Mouse (Mus musculus) ovary, postnatal 36 days (tissue): ENCODE data around the gene Serf2.

Source experiments
- DNase-seq: peaks from one replicate; pipeline ENCODE4 v3.0.0; 2022; ENCODE audit warnings: low spot score, mixed read lengths

The Serf2 gene

DNA sequence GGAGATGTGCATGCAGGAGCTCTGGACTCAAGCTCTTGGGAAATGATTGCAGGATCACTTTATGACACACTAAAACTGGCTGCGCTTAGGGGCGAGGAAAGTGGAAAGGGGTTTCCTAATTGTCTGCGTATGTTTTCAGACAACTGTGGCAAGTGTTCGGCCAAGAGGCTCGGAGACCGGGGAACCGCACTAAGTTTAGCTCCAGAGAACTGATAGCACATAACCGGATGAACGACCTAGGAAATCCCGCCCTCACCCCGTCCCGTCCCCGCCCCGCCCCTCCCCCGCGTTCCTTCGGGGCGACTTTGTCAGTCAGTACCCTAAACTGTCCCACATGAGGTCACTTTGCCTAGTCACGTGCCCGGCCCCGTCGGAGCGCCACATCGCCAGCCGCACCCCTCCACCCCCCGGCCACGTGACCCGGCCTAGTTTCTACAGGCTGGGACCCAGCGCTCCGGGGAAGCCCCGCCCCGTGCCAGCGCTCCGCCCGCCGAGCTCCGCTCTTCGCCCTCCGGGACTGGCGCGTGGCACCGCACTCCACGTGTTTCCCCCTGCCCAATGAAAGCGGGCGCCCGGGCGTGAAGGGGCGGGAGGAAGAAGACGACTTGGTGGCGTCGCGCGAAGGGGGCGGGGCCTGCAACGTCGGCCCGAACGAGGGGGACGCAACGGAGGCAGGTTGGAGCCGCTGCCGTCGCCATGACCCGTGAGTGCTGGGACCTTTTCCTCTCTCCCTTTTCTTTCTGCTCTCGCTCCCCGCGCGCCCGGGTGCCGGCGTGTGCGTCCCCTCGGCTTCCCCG lies at the start of gene Serf2:
Gene Serf2, plus strand, starts transcription at position 457 of the 797 bp plus-strand sequence.
- DNase-seq: peak; percentile 100

DNA sequence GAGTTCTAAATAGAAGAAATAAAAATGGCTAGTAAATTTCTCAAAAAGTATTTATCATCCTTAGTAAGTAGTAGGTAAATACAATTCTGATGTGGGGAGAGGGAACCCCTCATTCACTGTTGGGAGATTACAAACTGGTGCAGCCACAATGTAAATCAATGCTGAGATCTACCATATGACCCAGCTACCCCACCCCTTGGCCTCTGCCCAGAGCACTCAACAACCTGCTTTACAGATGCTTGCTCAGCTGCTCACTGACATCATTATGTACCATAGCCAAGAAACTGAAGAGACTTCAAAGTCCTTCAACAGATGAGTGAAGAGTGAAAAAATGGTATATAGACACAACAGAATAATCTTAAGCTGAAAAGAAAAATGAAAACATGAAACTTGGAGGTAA lies 45.7 kb upstream of the Serf2 start:
- DNase-seq: no peak

DNA sequence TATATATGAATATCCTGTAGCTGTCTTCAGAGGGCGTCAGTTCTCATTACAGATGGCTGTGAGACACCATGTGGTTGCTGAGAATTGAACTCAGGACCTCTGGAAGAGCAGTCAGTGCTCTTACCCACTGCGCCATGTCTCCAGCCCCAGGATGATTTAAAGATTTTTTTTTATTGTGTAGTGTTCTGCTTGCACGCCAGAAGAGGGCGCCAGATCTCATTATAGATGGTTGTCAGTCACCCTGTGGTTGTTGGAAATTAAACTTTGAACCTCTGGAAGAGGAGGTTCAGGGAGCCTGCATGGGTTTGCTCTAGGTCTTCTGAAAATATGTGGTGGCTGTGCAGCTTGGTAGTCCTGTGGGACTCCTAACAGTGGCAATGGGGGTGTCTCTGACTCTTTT lies 40.8 kb upstream of the Serf2 start:
- DNase-seq: peak; percentile 13

DNA sequence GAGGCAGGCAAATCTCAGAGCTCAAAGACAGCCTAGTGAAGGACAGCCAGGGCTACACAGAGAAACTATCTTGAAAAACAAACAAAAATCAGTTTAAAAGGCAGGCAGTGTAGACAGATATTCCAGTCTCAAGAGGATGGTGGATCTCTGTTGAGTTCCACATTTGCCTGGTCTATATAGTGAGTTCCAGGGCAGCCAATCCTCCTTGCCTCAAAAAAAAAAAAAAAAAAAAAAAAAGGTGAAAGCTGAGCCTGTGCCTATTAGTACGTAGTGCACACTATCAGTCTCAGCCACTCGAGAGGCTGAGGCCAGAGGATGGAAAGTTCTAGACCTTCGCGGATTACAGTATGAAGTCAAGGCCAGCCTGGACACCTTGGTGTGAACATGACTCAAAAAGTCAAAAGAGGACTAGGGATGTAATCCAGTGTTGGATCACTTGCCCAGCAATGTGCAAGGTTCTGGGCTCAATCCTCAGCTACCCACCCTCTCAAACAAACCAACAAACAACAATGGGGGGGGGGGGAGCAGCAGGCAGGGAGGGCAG lies 36.1 kb upstream of the Serf2 start:
- DNase-seq: no peak

DNA sequence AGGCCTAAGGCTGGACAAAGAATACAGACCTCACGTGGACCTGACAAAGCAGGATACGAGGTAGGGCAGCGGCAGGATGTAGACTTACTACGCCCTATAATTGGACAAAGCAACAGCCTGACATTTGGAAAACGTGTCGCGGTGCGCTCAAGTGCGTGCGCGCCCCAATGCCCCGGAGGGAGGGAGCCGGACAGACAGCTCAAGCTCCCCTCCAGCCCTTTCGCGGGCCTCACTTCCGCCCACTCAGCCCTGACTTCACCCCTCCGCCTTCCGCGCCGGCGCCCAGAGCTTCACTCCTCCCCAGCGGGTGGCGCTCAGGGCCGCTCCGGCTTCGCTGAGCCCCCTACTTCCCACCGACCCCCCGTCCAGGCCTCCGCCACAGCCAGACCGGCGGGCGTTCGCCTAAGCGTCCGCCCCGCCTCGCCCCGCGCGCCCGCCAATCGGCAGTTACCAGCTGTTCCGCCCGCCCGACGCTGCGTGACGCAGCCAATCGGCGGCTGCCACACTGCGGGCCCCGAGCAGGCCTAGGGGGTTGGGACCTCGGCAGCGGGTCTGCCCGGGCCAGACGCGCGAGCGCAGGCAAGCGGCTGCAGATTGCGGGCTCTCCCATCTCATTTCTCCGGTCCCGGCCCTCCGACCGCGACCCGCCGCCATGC lies 35.5 kb upstream of the Serf2 start, which contains the start of the genes Pdia3 and Catsper2:
Gene Pdia3, plus strand, starts transcription at position 389 of the 656 bp plus-strand sequence.
Gene Catsper2, minus strand, starts transcription at position 406 of the 656 bp plus-strand sequence.
- DNase-seq: peak; percentile 99

DNA sequence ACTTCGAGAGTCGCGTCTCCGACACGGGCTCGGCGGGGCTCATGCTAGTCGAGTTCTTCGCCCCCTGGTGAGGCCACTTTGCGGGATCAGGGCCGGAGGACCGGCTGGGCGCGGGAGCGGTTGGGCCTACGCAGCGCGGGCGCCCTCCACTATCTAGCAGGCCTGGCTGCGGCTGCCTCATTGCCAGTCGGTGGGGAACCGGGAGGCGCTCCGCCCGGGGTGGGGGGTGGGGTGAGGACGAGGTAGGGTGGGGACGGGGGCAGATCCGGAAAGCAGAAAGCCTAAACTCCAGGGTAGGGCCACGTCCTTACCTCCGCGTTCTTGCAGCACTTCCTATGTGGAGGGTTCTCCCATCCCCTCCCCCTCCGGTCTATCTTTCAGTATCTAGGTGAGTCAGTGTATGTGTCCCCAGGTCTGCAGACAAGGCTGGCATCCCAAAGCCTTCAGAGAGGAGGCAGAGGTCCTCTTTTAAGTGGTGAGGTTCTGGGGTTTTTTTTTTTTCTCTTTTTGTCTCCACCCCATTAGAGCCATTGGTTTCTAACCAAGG lies 34.8 kb upstream of the Serf2 start:
- no peak for DNase-seq

DNA sequence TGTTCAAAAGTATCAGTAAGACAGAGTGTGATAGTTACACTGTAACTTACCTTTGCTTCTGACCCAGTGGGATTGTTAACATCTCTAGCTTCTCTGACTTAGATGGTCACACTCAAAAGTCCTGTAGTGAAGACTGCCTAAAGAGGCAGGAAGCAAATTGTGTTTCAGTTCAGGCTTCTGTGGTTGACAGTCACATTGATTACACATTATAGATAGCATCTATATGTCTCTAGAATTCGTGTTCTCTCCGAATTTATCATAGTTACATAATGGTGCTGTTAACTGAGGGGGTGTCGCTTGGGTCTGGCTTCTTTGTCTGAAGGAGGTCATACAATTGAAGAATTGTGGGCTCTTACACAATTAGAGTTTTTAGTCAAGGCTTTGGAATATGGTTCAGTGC lies 33.9 kb upstream of the Serf2 start:
- DNase-seq: no peak

DNA sequence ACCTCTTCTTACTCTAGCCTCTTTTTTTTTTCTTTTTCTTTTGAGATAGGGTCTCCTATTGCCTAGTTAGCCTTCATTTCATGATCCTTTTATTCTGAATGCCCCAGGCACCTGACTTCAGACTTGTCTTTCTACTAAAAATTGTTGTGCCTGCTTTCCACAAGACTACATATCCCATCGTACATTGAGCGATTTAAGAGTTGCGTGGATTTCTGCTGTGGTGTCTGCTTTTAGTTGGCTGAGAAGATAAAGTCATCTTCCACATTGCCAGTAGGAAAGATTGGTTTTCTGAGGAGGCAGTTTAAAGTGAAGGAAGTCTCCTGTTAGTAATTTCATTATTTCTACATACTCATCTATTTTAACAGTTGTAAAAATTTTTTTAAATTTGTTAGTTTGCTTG lies 33.4 kb upstream of the Serf2 start:
- DNase-seq: no peak

DNA sequence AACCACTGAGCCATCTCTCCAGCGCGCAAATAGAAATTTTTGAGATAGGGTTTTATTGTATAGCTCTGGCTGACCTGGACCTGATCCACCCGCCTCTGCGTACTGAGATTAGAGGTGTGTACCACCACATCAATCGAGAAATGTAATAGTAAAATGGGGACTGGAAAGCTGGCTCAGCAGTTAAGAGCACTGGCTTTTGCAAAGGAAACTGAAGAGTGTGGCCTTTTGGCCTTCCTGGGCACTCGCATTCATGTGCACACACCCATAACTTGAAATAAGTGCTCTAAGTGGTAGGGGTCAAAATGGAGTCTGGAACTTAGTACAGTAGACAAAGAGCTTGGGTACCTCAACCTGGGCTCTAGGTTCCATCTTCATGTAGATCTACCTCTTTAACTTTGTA lies 32.6 kb upstream of the Serf2 start:
- no peak for DNase-seq

DNA sequence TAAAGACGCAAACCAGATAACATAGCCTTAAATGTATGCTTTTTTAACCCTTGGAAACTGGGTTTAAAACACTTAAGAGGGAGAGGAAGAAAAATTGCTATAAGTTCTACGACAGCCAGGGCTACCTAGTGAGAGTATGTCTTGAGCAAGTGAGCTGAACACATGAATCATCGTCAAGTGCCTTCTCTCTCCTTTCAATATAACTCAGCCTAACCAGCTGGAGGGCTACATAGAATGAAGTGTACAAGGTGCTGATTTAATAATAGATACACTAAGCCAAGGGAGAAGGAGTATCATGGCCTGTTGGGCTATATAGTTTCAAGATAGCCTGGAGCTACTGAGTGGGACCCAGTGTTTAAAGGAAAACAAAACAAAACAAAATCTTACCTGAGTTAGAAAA lies 30.5 kb upstream of the Serf2 start:
- DNase-seq: no peak

DNA sequence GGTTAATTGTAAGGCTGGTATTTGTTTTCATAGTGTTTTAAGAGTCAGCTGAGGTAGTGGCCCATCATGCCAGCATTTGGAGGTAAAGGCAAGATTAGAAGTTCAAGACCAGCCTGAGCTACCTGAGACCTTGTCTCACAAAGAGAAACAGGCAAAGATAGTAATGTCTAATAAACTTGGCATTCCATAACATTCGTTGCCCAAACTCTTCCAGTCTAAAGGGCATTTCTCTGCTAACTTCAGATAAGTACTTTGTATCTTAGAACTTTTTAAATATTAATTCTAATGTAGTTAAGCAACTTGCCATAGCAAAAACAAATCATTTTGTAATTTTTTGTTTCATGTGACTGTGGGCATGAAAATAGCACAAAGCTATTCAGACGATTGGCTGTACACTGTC lies 25.8 kb upstream of the Serf2 start:
- DNase-seq: no peak

DNA sequence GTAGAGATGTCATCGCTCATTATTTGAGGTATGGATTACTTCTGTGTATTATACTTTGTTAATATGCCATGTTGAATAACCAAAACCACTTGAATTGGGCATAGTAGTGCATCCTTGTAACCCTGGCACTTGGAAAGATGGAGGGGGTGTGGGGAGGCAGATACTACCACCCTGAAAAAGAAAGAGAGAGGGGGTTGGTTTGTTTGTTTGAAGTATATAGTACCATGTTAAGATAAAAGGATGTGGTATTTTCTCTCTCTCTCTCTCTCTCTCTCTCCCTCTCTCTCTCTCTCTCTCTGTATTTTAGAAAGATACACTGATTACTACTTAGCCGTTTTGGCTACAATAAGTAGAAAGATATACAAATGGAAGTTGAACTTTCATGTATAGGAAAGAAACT lies 23.1 kb upstream of the Serf2 start:
- DNase-seq: no peak

DNA sequence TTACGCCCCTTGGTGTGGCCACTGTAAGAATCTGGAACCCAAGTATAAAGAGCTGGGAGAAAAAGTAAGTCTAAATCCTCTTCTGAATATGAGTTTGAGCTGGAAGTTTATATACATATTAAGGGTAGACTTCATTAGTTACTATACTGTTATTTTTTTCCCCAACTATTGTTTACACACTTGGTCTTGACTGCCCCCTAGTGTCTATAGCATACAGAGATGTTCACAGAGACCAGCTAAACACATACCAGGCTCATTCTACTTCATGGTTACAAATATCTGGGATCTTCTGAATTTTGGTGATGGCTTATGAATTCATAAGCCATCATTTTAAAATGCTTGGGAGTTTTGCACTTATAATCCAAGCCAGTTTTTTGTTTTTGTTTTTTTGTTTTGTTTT lies 14.1 kb upstream of the Serf2 start:
- no peak for DNase-seq

DNA sequence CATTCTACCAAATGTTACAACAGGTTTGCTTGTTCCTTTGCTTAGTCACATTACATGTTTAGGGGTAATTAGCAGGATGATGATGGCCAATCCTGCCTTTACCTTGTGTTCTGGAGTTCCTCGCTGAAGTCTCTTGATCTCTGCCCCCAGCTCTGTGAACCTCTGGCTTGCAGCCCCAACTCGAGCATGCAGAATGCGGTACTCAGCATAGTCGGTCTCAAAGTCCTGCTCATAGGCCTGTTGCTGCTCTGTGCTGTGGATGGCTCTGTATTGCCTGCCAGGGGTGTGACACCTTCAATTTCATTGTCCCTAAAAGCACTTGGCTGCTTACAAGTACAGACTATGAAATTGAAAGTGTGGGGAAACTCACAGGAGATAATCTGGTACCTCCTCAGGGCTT lies 9.2 kb upstream of the Serf2 start:
- DNase-seq: no peak

DNA sequence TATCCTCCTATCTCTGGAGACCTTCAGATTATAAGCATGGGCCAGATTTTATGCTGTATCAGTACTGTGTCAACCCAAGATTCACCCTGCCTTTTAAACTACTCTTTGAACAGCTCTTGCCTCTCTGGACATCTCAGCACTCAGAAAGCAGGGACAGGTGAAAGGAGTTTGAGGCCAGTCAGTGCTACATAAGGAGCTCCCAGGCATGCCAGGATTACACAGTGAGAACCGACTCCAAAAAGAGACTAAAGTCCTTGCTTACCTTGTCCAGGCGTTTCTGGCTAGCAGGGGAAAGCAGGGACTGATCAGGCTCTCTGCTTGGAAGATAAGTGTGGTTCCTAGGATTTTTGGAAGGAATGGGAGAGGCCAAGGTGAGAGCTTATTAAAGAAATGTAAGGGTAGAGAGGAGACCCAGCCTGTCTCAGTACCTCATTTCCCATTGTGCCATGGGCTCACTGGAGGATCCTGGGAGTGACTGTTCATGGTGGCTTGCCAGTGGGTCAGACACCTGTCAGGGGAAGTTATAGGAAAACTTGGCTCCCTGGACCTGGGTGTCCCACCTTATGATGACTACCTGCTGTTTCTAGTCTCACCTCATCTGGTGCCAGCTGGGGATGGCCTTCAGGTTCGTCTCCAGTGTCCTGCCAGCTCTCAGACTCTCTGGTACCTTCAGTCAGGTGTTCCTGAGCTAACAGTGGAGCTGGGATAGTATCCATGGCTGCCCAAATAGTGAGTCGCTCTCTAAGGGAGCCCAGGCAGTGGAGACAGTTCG lies 8.0 kb upstream of the Serf2 start:
- DNase-seq: no peak

DNA sequence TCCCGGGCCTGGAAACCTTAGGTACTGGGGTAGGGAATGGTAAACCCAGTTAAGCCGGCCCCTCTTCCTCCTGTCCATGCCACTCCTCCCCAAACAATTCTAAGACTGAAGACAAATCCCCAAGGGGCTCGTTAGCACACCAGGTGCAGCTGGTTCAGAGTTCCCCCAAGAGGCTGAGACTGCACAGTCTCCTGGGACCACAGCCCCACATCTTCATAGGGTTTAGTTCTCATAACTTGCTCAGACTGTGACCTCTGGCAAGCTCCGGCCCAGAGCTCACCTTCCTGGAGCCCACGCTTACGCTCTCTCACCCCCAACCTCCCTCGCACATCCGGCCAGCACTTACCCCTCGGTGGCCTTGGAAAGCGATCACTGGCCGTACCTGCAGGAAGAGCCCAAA lies 7.2 kb upstream of the Serf2 start:
- no peak for DNase-seq

DNA sequence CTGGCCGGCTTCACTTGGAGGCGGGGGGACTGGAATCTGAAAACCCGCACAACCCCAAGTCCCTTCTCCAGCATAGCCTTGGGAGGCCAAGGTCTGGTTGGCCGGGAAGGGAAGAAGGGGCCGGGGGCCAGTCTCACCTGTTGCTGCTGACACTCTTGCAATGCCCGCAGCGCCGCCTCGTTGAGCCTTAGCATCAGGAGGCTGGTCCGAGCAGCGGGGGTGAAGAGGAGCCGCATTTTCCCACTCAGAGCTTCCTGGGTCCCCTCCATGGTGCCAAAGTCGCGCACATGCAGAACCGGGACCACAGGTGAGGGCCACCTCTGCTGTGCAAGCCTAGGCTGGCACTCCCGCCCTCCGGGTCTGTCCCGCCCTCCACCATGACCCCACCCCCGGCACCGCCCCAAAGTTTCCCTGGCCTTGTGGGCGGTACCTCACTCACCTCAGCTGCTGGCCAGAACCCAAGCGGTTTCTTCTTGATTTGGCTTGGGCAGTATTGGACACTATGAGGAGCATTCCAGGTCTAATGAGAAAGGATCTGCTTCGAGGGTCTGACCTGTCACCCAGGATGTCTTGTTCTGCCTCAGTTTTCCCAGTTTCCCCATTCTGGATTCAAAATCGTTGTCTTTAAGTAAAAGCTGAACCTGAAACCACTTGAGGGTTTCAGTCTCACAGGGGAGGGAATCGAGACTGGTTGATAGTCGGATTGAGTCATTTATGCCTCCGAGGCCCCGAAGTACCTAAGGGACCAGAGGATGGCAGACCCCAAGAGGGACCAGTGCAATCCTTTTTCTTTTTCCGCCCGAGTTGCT lies 6.5 kb upstream of the Serf2 start:
- peak; percentile 64 for DNase-seq

DNA sequence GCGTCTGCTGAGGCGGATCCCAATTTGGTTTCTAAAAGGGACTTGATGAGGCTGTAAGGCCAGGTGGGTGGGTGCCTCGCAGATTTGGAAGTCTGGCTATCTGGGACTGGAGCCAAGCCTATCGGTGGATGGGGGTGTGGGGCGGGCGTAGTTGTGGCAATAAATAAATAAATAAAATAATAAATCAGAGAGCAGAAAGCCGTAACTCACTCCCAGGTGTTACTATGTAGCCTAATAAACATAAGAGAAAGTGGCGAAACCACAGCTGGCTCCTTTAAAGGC lies 6.0 kb upstream of the Serf2 start:
- DNase-seq: no peak

DNA sequence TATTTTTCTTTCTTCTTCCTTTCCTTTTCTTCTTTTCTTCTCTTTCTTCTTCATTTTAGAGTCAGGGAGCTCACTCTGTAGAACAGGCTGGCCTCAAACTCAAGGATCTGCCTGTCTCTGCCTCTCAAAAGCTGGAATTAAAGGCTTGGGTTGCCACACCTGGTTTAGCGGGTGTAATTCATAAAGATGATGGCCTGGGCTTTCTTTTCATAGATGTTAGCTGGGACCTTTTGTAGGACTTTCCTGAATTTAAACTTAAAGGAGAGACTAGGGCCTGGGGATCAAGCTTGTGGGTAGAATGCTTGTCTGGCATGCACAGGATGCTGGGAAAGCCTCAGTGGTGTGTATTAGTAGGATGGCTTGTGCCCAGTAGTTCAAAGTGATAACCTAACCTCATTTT lies 4.8 kb upstream of the Serf2 start, which contains the start of gene Ell3:
Gene Ell3, minus strand, starts transcription at position 101 of the 400 bp plus-strand sequence.
- DNase-seq: no peak

DNA sequence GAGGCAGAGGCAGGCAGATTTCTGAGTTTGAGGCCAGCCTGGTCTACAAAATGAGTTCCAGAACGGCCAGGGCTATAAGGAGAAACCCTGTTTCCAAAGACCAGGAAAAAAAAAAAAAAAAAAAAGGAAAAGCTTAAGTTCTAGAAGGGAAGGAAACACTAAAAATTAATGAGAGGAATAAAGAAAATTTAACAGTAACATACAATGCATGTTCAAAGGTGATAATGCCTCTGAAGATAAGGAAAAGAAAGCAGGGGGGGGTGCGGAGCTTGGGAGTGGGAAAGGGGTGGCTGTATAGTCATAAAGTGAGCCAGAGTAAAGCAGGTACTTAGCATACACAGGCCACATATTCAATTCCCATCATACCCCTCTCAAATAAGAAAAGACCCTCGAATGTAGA lies 3.9 kb upstream of the Serf2 start:
- DNase-seq: no peak

DNA sequence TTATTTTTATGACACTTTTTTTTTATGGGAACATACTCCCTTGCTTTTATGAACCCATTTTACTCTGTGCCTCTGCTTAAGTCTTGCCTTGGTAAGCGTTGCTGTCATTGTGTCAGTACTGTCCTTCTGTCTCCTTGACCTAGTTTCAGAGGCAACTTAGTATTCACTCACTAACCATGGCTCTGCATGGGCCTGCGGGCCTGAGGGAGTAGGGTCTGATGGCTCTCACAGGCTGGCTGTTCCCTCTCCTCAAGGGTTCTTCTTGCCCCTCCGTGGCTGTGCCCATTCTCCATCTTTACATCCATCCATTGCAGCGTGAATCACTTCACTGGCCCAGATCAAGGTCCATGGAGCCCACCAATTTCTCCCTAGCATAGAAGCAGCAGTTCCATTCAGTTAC lies 2.5 kb upstream of the Serf2 start:
- no peak for DNase-seq

DNA sequence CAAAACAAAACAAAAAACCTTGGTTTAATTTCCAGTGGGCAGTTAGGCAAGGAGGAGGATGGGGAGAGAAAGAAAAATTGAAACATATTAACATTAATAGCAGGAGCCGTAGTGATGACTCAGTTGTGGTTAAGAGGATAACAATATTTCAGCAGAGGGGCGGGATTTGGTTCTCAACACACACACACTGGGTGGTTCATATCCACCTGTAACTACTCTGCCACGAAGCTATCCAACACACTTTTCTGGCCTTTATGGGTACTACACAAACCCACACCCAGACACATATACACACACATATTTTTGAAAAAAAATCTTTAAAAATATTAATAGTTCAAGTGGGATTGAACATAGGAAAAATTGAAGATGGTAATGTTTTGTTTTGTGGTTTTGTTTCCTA lies 2.0 kb upstream of the Serf2 start:
- no peak for DNase-seq
